Mouse (Mus musculus): ENCODE data around the gene Gpr179. TPM values are rescaled to one million over a fixed set of nuclear protein-coding genes. Genes with fewer than 3 reads are reported as not detected.

The Gpr179 gene
- polyA plus RNA-seq, 1 experiment from 2014 or later: 0.13 TPM

- no peak for ATAC-seq (ENCODE audit: low FRiP score, low read depth)
- 89% methylated on average over 16 of the region's 16 CpGs for WGBS
Observed at GRCm38 (mm10) chr11:97301406-97301805, 50.5 kb downstream of the Gpr179 start.

GRCm38 (mm10) chr11:97299939-97300338 lies 51.9 kb downstream of the Gpr179 start:
- Histone ChIP-seq H3K9me3 (no peaks in the 10 kb centered on the region), H3K4me3 (no peak overlapping the region), H3K9ac (replicated peaks) (no peak overlapping the region), H3K27ac (replicated peaks) (no peak overlapping the region), H3K27me3 (no peaks in the 10 kb centered on the region), H3K4me2 (replicated peaks) (no peak overlapping the region), H3K4me1 (0 out of 2 replicates have a peak, but pooled peaks cover 3% of the 10 kb centered on the region), H3K36me3 (no peaks in the 10 kb centered on the region)
- no peak for ATAC-seq (ENCODE audit: low FRiP score, low read depth)
- WGBS: 96% methylated on average over 2 of the region's 2 CpGs

More at GRCm38 (mm10) chr11:97301406-97301805, 50.5 kb downstream of the Gpr179 start:
- no peaks in the 10 kb centered on the region for H3K9me3 ChIP-seq
- H3K27ac ChIP-seq (replicated peaks): no peak overlapping the region
- H3K36me3 ChIP-seq: no peaks in the 10 kb centered on the region
- no peaks in the 10 kb centered on the region for H3K27me3 ChIP-seq
- H3K4me3 ChIP-seq: no peak overlapping the region
- H3K4me2 ChIP-seq (replicated peaks): no peak overlapping the region
- H3K9ac ChIP-seq (replicated peaks): no peak overlapping the region
- H3K4me1 ChIP-seq: 0 out of 2 replicates have a peak, but pooled peaks cover 3% of the 10 kb centered on the region

GRCm38 (mm10) chr11:97296542-97296941 lies 55.3 kb downstream of the Gpr179 start:
- no peaks in the 10 kb centered on the region for H3K36me3 ChIP-seq
- no peak overlapping the region for H3K9ac ChIP-seq (replicated peaks)
- 92% methylated on average over 3 of the region's 4 CpGs for WGBS
- no peak overlapping the region for H3K27ac ChIP-seq (replicated peaks)
- H3K27me3 ChIP-seq: no peaks in the 10 kb centered on the region
- H3K4me2 ChIP-seq (replicated peaks): no peak overlapping the region
- H3K4me1 ChIP-seq: no peaks in the 10 kb centered on the region
- no peak for ATAC-seq (ENCODE audit: low FRiP score, low read depth)
- H3K9me3 ChIP-seq: no peaks in the 10 kb centered on the region
- H3K4me3 ChIP-seq: no peak overlapping the region

- Histone ChIP-seq H3K36me3 (no peaks in the 10 kb centered on the region), H3K27me3 (no peaks in the 10 kb centered on the region), H3K9ac (replicated peaks) (no peak overlapping the region), H3K4me2 (replicated peaks) (no peak overlapping the region), H3K4me3 (no peak overlapping the region), H3K27ac (replicated peaks) (no peak overlapping the region), H3K4me1 (peaks cover 10% of the 10 kb centered on the region), H3K9me3 (no peaks in the 10 kb centered on the region)
- 85% methylated on average over 1 of the region's 1 CpGs for WGBS
- ATAC-seq (ENCODE audit: low FRiP score, low read depth): no peak
Observed at GRCm38 (mm10) chr11:97292731-97293130, 59.1 kb downstream of the Gpr179 start.

- Histone ChIP-seq H3K4me2 (replicated peaks) (no peak overlapping the region), H3K9ac (replicated peaks) (no peak overlapping the region; the same call in 1 of the 2 replicates), H3K4me3 (no peak overlapping the region), H3K9me3 (no peaks in the 10 kb centered on the region), H3K4me1 (peaks cover 10% of the 10 kb centered on the region), H3K36me3 (no peaks in the 10 kb centered on the region), H3K27me3 (no peaks in the 10 kb centered on the region), H3K27ac (replicated peaks) (no peak overlapping the region)
- no peak for ATAC-seq (ENCODE audit: low FRiP score, low read depth)
- 47% methylated on average over 12 of the region's 12 CpGs for WGBS
Observed at GRCm38 (mm10) chr11:97289276-97290230, 62.3 kb downstream of the Gpr179 start.

GRCm38 (mm10) chr11:97287643-97288042 lies 64.2 kb downstream of the Gpr179 start:
- H3K36me3 ChIP-seq: no peaks in the 10 kb centered on the region
- H3K9me3 ChIP-seq: no peaks in the 10 kb centered on the region
- no peak overlapping the region for H3K4me2 ChIP-seq (replicated peaks)
- H3K9ac ChIP-seq (replicated peaks): no peak overlapping the region
- H3K27me3 ChIP-seq: no peaks in the 10 kb centered on the region
- peaks cover 10% of the 10 kb centered on the region for H3K4me1 ChIP-seq
- H3K27ac ChIP-seq (replicated peaks): no peak overlapping the region
- no peak overlapping the region for H3K4me3 ChIP-seq
- no peak for ATAC-seq (ENCODE audit: low FRiP score, low read depth)

- H3K36me3 ChIP-seq: no peaks in the 10 kb centered on the region
- H3K9me3 ChIP-seq: no peaks in the 10 kb centered on the region
- H3K27ac ChIP-seq (replicated peaks): no peak overlapping the region
- no peaks in the 10 kb centered on the region for H3K27me3 ChIP-seq
- H3K9ac ChIP-seq (replicated peaks): no peak overlapping the region
- WGBS: 39% methylated on average over 6 of the region's 6 CpGs
- ATAC-seq (ENCODE audit: low FRiP score, low read depth): no peak
- H3K4me1 ChIP-seq: peaks cover 10% of the 10 kb centered on the region
- H3K4me3 ChIP-seq: no peak overlapping the region
- no peak overlapping the region for H3K4me2 ChIP-seq (replicated peaks)
Observed at GRCm38 (mm10) chr11:97286973-97287372, 64.9 kb downstream of the Gpr179 start.

- WGBS: 76% methylated on average over 9 of the region's 9 CpGs
- peaks cover 10% of the 10 kb centered on the region for H3K4me1 ChIP-seq
- no peak for ATAC-seq (ENCODE audit: low FRiP score, low read depth)
- no peak overlapping the region for H3K4me2 ChIP-seq (replicated peaks)
- H3K27me3 ChIP-seq: no peaks in the 10 kb centered on the region
- no peak overlapping the region for H3K9ac ChIP-seq (replicated peaks)
- H3K27ac ChIP-seq (replicated peaks): no peak overlapping the region
- no peaks in the 10 kb centered on the region for H3K9me3 ChIP-seq
- no peaks in the 10 kb centered on the region for H3K36me3 ChIP-seq
- no peak overlapping the region for H3K4me3 ChIP-seq
Observed at GRCm38 (mm10) chr11:97285852-97286775, 65.8 kb downstream of the Gpr179 start.

- ATAC-seq (ENCODE audit: low FRiP score, low read depth): no peak
- H3K4me2 ChIP-seq (replicated peaks): no peak overlapping the region
- no peak overlapping the region for H3K9ac ChIP-seq (replicated peaks)
- no peaks in the 10 kb centered on the region for H3K36me3 ChIP-seq
- H3K9me3 ChIP-seq: no peaks in the 10 kb centered on the region
- WGBS: 75% methylated on average over 4 of the region's 4 CpGs
- no peaks in the 10 kb centered on the region for H3K27me3 ChIP-seq
- H3K4me3 ChIP-seq: no peak overlapping the region
- no peak overlapping the region for H3K27ac ChIP-seq (replicated peaks)
- H3K4me1 ChIP-seq: peaks cover 7% of the 10 kb centered on the region
Observed at GRCm38 (mm10) chr11:97284854-97285253, 67.0 kb downstream of the Gpr179 start.

- ATAC-seq (ENCODE audit: low FRiP score, low read depth): no peak
- 93% methylated on average over 6 of the region's 6 CpGs for WGBS
- Histone ChIP-seq H3K9me3 (no peaks in the 10 kb centered on the region), H3K27me3 (no peaks in the 10 kb centered on the region), H3K9ac (replicated peaks) (no peak overlapping the region), H3K27ac (replicated peaks) (no peak overlapping the region), H3K36me3 (no peaks in the 10 kb centered on the region), H3K4me1 (peaks cover 14% of the 10 kb centered on the region), H3K4me3 (no peak overlapping the region), H3K4me2 (replicated peaks) (no peak overlapping the region)
Observed at GRCm38 (mm10) chr11:97282179-97282578, 69.7 kb downstream of the Gpr179 start.

Data from midbrain, embryonic 12.5 days (tissue).